11 mouse cellular contexts compared by ENCODE assay signal in genomic region chr11:19899621-19900020, GRCm38 (mm10). TPM values are rescaled to one million over a fixed set of nuclear protein-coding genes. Genes with fewer than 3 reads are reported as not detected.
A peak's percentile ranks its signal among the peaks of the same experiment; 100 is the strongest.
DNase-seq lines count a peak whose midpoint lies in the region; ATAC-seq lines count a peak whose summit lies in the region.
"Had no signal": no experiment of that assay in that cellular context is flagged by ENCODE, and none has a peak within 500 bp of the region (broad histone marks: within the 10 kb centered on the region; RNA-seq: fewer than 3 reads in every experiment).

No protein-coding gene starts in this region.

- no peak overlapping the region for H3K27ac ChIP-seq in forebrain, embryonic 14.5 days (ENCODE audit: low read depth, low read length)
- no peak overlapping the region for H3K27ac ChIP-seq in forebrain, embryonic 11.5 days (ENCODE audit: low read depth, low read length)
- no peak overlapping the region for H3K27ac ChIP-seq in intestine, embryonic 15.5 days
- H3K27ac ChIP-seq: liver, embryonic 12.5 days had no signal

- peak; percentile 66 for DNase-seq in forebrain, embryonic 14.5 days (ENCODE audit: low spot score)
- DNase-seq in forebrain, embryonic 11.5 days (ENCODE audit: low spot score), result no peak
- DNase-seq in frontal cortex, postnatal 10 days (ENCODE audit: low spot score in 2 of 2), result peak; percentile 48 to 52
- peak; percentile 87 for DNase-seq in left cerebral cortex, adult 18-20 months (ENCODE audit: low spot score in 2 of 2)
- peak; percentile 25 for DNase-seq in right cerebral cortex, postnatal 4 days
- DNase-seq in gastrocnemius, postnatal 4 days (ENCODE audit: low spot score in 2 of 2), result no peak
- no peak for DNase-seq in thymus, adult 18-20 months
- DNase-seq: adrenal gland, adult 8-10 months; kidney, adult 2 months had no signal

- H3K27me3 ChIP-seq in forebrain, embryonic 14.5 days (replicated peaks; ENCODE audit: control insufficient read depth, insufficient read depth, low read length), result no peaks in the 10 kb centered on the region
- H3K27me3 ChIP-seq in forebrain, embryonic 11.5 days (ENCODE audit: control insufficient read depth, insufficient read depth, low read length), result no peaks in the 10 kb centered on the region
- no peaks in the 10 kb centered on the region for H3K27me3 ChIP-seq in intestine, embryonic 15.5 days (replicated peaks)

- no peaks in the 10 kb centered on the region for H3K36me3 ChIP-seq in forebrain, embryonic 14.5 days (ENCODE audit: control insufficient read depth, insufficient read depth, low read length)
- H3K36me3 ChIP-seq in forebrain, embryonic 11.5 days (ENCODE audit: control insufficient read depth, insufficient read depth, low read length), result no peaks in the 10 kb centered on the region
- H3K36me3 ChIP-seq in intestine, embryonic 15.5 days, result no peaks in the 10 kb centered on the region
- H3K36me3 ChIP-seq: liver, embryonic 12.5 days had no signal

- peak; percentile 88; the same call in 1 of the 2 replicates for ATAC-seq in forebrain, embryonic 14.5 days
- ATAC-seq in forebrain, embryonic 11.5 days (replicated peaks; ENCODE audit: low FRiP score), result no peak
- no peak for ATAC-seq in intestine, embryonic 15.5 days
- ATAC-seq: liver, embryonic 12.5 days had no signal

- no peaks in the 10 kb centered on the region for H3K4me1 ChIP-seq in forebrain, embryonic 14.5 days (ENCODE audit: control insufficient read depth, insufficient read depth, low read length)
- H3K4me1 ChIP-seq in forebrain, embryonic 11.5 days (replicated peaks; ENCODE audit: control insufficient read depth, insufficient read depth, low read length), result no peaks in the 10 kb centered on the region
- no peaks in the 10 kb centered on the region for H3K4me1 ChIP-seq in intestine, embryonic 15.5 days (replicated peaks)
- H3K4me1 ChIP-seq: liver, embryonic 12.5 days had no signal

- no peak overlapping the region for H3K4me2 ChIP-seq in forebrain, embryonic 14.5 days (ENCODE audit: low read length)
- no peak overlapping the region for H3K4me2 ChIP-seq in forebrain, embryonic 11.5 days (ENCODE audit: low read depth, low read length, severe bottlenecking)
- no peak overlapping the region for H3K4me2 ChIP-seq in intestine, embryonic 15.5 days (replicated peaks)
- H3K4me2 ChIP-seq: liver, embryonic 12.5 days had no signal

- no peak overlapping the region for H3K9ac ChIP-seq in forebrain, embryonic 14.5 days (ENCODE audit: low read length)
- no peak overlapping the region for H3K9ac ChIP-seq in forebrain, embryonic 11.5 days (ENCODE audit: low read length)
- H3K9ac ChIP-seq in intestine, embryonic 15.5 days, result no peak overlapping the region
- H3K9ac ChIP-seq: liver, embryonic 12.5 days had no signal

- 0 out of 2 replicates have a peak, but pooled peaks cover 2% of the 10 kb centered on the region for H3K9me3 ChIP-seq in forebrain, embryonic 14.5 days (replicated peaks; ENCODE audit: control insufficient read depth, low read length)
- no peaks in the 10 kb centered on the region for H3K9me3 ChIP-seq in forebrain, embryonic 11.5 days (ENCODE audit: control insufficient read depth, low read length)
- no peaks in the 10 kb centered on the region for H3K9me3 ChIP-seq in intestine, embryonic 15.5 days
- H3K9me3 ChIP-seq: liver, embryonic 12.5 days had no signal

- 78% methylated on average over 5 of the region's 5 CpGs for WGBS in forebrain, embryonic 14.5 days
- 81% methylated on average over 5 of the region's 5 CpGs for WGBS in forebrain, embryonic 11.5 days
- 72% methylated on average over 5 of the region's 5 CpGs for WGBS in intestine, embryonic 15.5 days

- H3K4me3 ChIP-seq in forebrain, embryonic 14.5 days (ENCODE audit: low read depth, low read length), result no peak overlapping the region
- H3K4me3 ChIP-seq in forebrain, embryonic 11.5 days (ENCODE audit: low read depth, low read length), result no peak overlapping the region
- no peak overlapping the region for H3K4me3 ChIP-seq in intestine, embryonic 15.5 days (replicated peaks)
- H3K4me3 ChIP-seq: liver, embryonic 12.5 days had no signal

RNA-seq across cellular contexts. Expression of gene Spred2, which starts 24.6 kb away (rescaled TPM):
- 5.4 and 6.5 TPM in 2 replicates for polyA plus RNA-seq in forebrain, embryonic 14.5 days (2014; fragmentation: Nextera tagmentation; extraction: Ambion mirVana)
- polyA plus RNA-seq in forebrain, embryonic 11.5 days (2014; fragmentation: Nextera tagmentation; extraction: Ambion mirVana), result 7.3 and 7.7 TPM in 2 replicates
- 100 to 1,000 TPM in 1 of 2 experiments, 10 to 100 TPM in 1; 99.8 to 122 TPM for total RNA-seq in left cerebral cortex, adult 18-20 months (2021)
- total RNA-seq in gastrocnemius, postnatal 4 days (2021), result 10 to 100 TPM; 21.2 to 26.4 TPM
- polyA plus RNA-seq in intestine, embryonic 15.5 days (2015; fragmentation: Nextera tagmentation; extraction: Ambion mirVana), result 6.8 and 7.1 TPM in 2 replicates

Comparison
In these comparisons a context has a peak if more than half of its experiments do, and no peak if none do; other contexts are left out.
1. DNase-seq: peak in forebrain, embryonic 14.5 days (single experiment), frontal cortex, postnatal 10 days (2 of 2), left cerebral cortex, adult 18-20 months (2 of 2) and right cerebral cortex, postnatal 4 days (single experiment); none in forebrain, embryonic 11.5 days (single experiment), gastrocnemius, postnatal 4 days (0 of 2) and thymus, adult 18-20 months (0 of 2).